Mouse (Mus musculus) urinary bladder, adult 18-20 months (tissue): Measurements from ENCODE around the gene Trmt13.
A peak's percentile ranks its signal among the peaks of the same experiment; 100 is the strongest.
"Not testable (repeated sequence)": the region's sequence is repeated elsewhere in the genome, so short reads cannot be mapped to it uniquely, and the experiment has no call there.

Experiments used
- DNase-seq, 2 experiments: peaks; one replicate each; pipeline ENCODE4 v3.0.0; 2022; ENCODE audit warnings: low spot score in 2 of 2, mixed read lengths in 2 of 2

Trmt13 gene

GRCm38 (mm10) chr3:116634091-116634490 lies 19.7 kb upstream of the Trmt13 start:
- no peak for DNase-seq

GRCm38 (mm10) chr3:116632971-116633370 lies 18.6 kb upstream of the Trmt13 start:
- no peak for DNase-seq

- DNase-seq = no peak
These were observed 17.1 kb upstream of the Trmt13 start for GRCm38 (mm10) chr3:116631459-116631858.

DNA sequence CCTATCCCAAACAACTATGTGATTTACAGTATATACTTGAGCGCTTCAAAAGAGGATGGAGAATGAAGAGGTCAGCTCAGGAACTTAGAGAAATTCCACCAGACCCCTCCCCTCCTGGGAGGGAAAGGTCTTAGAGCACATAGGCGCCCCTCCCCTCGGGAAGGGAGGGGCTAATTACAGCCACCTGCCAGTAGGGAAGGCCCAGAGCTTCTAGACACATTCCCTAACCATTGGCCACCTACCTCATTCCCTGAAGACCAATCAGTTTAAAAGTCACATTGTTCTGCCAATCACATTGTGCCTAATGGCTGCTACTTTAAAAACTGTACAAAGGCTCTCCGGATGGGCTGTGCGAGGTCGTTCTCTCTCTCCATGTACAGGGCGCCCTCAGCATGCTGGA lies 8.3 kb upstream of the Trmt13 start:
- DNase-seq = no peak

DNA sequence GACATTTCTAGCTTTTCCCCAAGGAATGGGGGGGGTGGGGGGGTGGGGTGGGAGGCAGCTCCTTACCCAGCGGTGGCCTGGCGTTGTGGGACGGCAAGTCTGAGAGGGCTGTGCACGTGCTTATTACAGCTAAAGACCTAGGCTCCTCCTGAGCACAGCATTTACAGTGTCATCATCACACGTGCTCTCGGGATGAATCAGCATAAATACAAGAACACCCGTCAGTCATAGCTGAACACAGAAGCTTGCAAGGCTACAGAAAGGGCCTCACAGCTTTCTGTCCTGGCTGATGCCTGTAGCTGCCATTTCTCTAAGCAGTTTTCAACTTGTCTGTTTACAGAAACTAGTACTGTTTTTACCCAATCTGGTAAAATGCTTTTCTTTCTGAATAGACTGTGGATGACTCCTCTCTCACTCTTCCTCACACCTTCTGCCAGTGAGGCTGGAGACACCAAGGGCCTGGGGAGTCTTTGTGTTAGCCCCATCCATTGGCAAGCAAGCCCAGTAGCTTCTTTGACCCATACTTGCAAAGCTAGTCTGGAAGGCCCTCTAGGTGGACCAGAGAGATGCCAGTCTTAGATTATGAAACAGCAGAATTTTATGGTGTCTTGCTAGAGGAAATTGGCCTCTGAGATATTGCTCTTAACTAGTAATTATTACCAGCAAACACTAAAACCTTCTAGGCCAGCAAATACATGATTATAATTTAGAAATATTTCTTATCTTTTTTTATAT lies 6.4 kb upstream of the Trmt13 start:
- no peak for DNase-seq

DNA sequence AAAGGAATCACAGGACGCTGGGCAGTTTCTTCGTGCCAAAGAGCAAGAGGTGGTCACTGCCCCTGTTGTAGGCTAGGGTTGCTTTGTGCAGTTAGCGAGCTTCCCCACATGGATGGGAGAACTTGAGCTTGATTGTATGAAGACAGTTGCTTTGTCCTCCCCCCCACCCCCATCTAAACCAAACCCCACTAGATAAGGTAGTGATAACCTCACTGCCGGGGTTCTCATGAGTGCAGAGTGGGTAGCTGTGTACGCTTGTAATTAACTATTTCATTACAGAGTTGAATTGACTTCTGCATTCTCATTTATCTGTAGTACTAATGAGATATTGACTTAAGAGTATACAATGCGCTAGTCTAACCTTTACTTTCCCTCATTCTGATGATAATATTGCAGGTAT lies 4.5 kb upstream of the Trmt13 start:
- DNase-seq = no peak

DNA sequence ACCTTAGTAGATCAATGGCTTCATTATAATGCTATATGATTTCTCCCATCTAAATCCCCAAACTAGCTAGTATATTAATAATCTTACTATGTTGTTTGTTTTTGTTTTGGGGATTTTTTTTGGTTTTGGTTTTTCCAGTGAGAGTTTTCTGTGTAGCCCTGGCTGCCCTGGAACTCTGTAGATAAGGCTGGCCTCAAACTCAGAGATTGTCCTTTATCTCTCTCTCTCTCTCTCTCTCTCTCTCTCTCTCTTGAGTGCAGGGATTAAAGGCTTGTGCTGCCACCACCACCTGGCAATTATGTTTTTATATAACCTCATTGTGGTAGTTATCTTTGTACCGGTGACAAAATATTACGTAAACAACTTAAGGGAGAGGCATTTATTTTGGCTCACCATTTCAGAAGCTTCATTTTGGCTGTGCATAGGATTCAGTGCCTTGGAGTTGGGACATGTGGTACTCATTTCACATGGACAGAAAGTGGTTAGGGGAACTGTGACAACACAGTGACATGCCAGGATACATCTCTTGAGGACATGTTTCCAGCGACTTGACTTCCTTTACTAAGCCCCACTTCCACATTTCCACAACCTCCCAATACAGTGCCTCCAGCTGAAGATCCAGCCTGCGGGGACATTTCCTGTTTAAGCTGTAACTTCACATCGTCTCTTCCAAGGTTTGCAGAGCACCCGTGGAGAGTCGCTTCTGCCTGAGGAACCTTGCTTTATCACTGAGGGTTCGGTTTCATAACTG lies 1.1 kb upstream of the Trmt13 start:
- DNase-seq = no peak

GRCm38 (mm10) chr3:116604570-116604969 lies 9.8 kb downstream of the Trmt13 start:
- no peak for DNase-seq

- no peak for DNase-seq
These were observed 12.6 kb downstream of the Trmt13 start for GRCm38 (mm10) chr3:116601781-116602180.

- DNase-seq = no peak
These were observed 13.4 kb downstream of the Trmt13 start for GRCm38 (mm10) chr3:116601005-116601404.

- DNase-seq = no peak
These were observed 14.7 kb downstream of the Trmt13 start for GRCm38 (mm10) chr3:116599705-116600104.

- no peak for DNase-seq
These were observed 18.8 kb downstream of the Trmt13 start for GRCm38 (mm10) chr3:116595603-116595991.

DNA sequence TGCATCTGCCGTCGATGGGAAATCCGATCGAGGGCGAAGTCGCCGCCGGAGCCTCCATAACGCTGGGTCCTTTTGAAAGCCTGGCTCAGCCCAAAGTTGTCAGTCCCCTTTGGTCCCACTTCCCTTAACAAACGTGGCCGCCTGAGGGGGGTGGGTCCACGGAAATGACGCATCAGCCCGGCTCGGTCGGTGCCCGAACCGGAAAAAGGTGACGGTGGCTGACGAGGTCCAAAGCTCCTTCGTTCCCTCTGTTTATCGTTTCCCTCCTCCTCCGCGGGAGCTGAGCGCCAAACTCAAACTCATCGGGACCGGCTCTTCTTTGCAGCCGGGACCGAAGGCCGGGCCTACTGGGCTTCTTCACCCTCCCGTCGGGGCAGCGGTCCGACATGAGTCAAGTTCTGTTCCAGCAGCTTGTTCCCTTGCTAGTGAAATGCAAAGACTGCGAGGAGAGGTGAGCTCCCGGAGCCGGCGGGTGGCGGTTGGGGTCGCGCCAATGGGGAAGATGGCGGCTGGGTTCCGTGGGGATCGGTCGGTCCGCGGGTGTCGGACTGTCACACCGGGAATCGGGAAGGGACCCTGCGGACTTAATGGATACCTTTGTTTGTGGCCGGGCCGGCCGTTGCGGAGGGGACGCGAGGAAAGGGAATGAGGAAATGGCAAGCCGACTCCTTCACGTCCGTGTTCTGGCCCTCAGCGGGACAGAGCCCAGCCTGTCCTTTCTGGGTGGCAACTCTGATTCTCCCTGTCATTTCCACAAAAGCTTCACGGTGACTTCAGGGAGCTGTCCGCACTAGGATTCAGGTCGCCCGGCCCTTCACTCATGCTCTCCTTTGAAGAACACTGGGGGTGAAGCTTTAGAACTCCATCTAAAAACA lies 19.4 kb downstream of the Trmt13 start, which contains the start of gene Sass6:
Gene Sass6, plus strand, starts transcription at position 255 of the 875 bp plus-strand sequence.
- DNase-seq = peak; percentile 96 to 99

GRCm38 (mm10) chr3:116594076-116594727 lies 20.2 kb downstream of the Trmt13 start:
- no peak for DNase-seq

DNA sequence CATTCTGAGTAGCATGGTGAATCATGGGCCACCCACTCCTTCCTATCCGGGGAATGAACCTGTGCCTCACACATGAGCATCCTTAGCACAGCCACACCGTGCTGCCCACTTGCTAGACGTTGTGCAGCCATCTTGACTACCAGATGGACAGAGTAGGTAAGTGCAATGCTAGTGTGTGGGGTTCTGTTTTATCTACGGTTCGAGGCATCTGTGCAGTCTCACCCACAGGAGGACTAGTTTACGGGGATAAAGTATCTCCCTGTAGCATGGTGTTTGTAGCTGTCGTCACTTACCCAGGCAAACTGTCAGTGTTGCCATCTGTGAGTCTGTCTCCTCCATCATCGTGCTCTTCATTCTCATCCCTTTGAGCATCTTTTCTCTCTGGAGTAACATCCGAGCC lies 32.2 kb downstream of the Trmt13 start:
- DNase-seq = no peak

- no peak for DNase-seq
These were observed 37.1 kb downstream of the Trmt13 start for GRCm38 (mm10) chr3:116577286-116577685.

GRCm38 (mm10) chr3:116570628-116571027 lies 43.8 kb downstream of the Trmt13 start:
- no peak for DNase-seq

DNA sequence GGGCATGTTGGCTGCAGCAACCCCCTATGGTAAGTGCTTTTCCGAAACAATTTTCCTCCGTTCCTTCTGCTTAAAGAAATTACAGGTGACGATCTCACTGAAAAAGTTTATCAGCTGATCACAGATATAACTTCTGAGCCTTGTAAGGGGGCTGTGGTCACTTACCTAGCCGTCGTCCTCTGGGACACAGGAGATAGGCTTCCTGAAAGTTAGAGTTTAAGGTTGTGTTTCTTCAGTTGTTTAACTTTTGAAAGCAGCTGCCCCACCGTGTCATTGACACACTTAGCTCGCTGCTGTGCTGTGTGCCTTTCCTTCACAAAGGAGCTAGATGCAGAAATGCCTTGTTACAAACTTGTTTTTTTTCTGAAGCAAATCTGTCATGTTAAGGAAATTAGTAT lies 51.3 kb downstream of the Trmt13 start:
- DNase-seq = no peak

- DNase-seq = no peak
These were observed 51.8 kb downstream of the Trmt13 start, which contains the start of gene Lrrc39 for GRCm38 (mm10) chr3:116562408-116563094. Gene Lrrc39 (plus strand): TSS chr3:116562973.

- DNase-seq = not testable (repeated sequence)
These were observed 53.1 kb downstream of the Trmt13 start for GRCm38 (mm10) chr3:116561315-116561714.

DNA sequence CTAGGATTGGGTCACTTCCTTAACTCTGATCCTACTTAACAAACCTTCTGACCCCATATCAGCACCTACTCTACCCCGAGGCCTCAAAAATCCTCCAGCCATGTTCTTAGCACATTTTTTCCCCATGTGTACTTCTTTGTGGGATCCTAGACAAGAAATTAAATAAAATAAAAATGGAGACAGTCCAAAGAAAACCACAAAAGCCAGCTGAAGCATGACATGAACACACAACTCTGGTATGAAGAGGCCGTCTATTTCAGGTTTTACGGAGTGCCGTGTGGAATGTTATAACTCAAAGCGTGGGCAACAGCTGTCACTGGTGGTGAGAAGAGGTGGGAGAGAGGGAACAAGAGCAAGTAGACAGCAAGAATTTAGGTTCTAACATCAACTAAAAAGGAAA lies 63.0 kb downstream of the Trmt13 start:
- no peak for DNase-seq
